ENCODE assay signal across 22 mouse cellular contexts in the genomic region with DNA sequence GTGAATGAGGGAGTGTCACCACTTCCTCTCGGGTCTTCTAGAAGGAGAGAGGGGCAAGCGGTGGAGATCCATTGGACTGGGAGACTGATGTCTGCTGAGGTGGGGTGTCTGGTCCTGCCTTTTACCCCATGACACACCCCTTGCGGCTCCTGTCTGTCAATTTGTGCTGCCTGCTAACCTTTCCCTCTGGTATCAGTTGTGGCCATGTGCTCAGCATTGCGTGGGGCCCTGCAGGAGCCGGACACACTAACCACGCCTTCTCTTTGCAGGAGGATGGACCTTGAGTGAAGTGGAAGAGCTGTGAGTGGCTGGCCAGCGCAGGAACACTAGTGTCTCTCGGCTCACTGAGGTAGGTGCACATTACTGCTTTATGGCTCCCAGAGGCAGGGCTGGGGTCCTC.
DNase-seq lines count a peak whose midpoint lies in the region; ATAC-seq and TF ChIP-seq lines count a peak whose summit lies in the region.
"Had no signal": no experiment of that assay in that cellular context is flagged by ENCODE, and none has a peak within 500 bp of the region (broad histone marks: within the 10 kb centered on the region; RNA-seq: fewer than 3 reads in every experiment).

No protein-coding gene starts in this region.

- H3K4me1 ChIP-seq in heart, embryonic 12.5 days (replicated peaks), result peaks cover 90% of the 10 kb centered on the region
- peaks cover 26% of the 10 kb centered on the region for H3K4me1 ChIP-seq in midbrain, embryonic 13.5 days (replicated peaks)
- H3K4me1 ChIP-seq in midbrain, embryonic 11.5 days (ENCODE audit: control insufficient read depth, insufficient read depth, low read length), result no peaks in the 10 kb centered on the region
- peaks cover 38 to 44% of the 10 kb centered on the region in 2 experiments for H3K4me1 ChIP-seq in liver, embryonic 14.5 days (replicated peaks; ENCODE audit: control insufficient read depth in 2 of 2, insufficient read depth in 2 of 2, low read length in 1 of 2)

- no peak for TF ChIP-seq CTCF in liver, embryonic 14.5 days (IDR thresholded peaks at IDR 0.05; ENCODE audit: low read depth)

- TF ChIP-seq EP300 in liver, embryonic 14.5 days (IDR thresholded peaks at IDR 0.05; ENCODE audit: low read depth), result peak; percentile 47

- H3K9me3 ChIP-seq in heart, embryonic 12.5 days (replicated peaks), result no peaks in the 10 kb centered on the region
- H3K9me3 ChIP-seq in midbrain, embryonic 13.5 days, result no peaks in the 10 kb centered on the region
- H3K9me3 ChIP-seq in midbrain, embryonic 11.5 days (ENCODE audit: control insufficient read depth, low read length), result no peaks in the 10 kb centered on the region
- no peaks in the 10 kb centered on the region for H3K9me3 ChIP-seq in liver, embryonic 14.5 days (ENCODE audit: control insufficient read depth, low read length)
- H3K9me3 ChIP-seq: embryonic facial prominence, embryonic 13.5 days; hindbrain, embryonic 15.5 days; intestine, embryonic 15.5 days; stomach, embryonic 15.5 days had no signal

- 66% methylated on average over 8 of the region's 8 CpGs for WGBS in heart, embryonic 12.5 days
- 94% methylated on average over 8 of the region's 8 CpGs for WGBS in midbrain, embryonic 13.5 days
- 89% methylated on average over 8 of the region's 8 CpGs for WGBS in midbrain, embryonic 11.5 days
- 39% methylated on average over 8 of the region's 8 CpGs for WGBS in liver, embryonic 14.5 days (ENCODE audit: insufficient replicate concordance)

- intact Hi-C loops in heart, postnatal 14 days (cut with DNase I), result no loop called here

- no peak overlapping the region for H3K9ac ChIP-seq in heart, embryonic 12.5 days
- H3K9ac ChIP-seq in midbrain, embryonic 13.5 days (replicated peaks), result no peak overlapping the region
- H3K9ac ChIP-seq in midbrain, embryonic 11.5 days (ENCODE audit: low read length), result no peak overlapping the region
- H3K9ac ChIP-seq in liver, embryonic 14.5 days (replicated peaks), result no peak overlapping the region; the same call in 1 of the 2 replicates
- H3K9ac ChIP-seq: embryonic facial prominence, embryonic 13.5 days; hindbrain, embryonic 15.5 days; intestine, embryonic 15.5 days; stomach, embryonic 15.5 days had no signal

- DNase-seq in heart, postnatal 14 days, result no peak
- DNase-seq in midbrain, embryonic 11.5 days (ENCODE audit: low spot score, missing footprints), result no peak
- no peak for DNase-seq in liver, embryonic 14.5 days (ENCODE audit: low read depth in 3 of 3, low spot score in 3 of 3)
- no peak for DNase-seq in spleen, postnatal 14 days (ENCODE audit: low spot score in 2 of 2)
- DNase-seq in right cerebral cortex, adult 2 months (ENCODE audit: low spot score in 2 of 2), result no peak
- DNase-seq: adrenal gland, adult 2 months; cerebellum, adult 11 months; cerebellum, postnatal 10 days; gastrocnemius, postnatal 10 days; heart, postnatal 36 days; kidney, postnatal 25 days; lung, adult 2 months; right cerebral cortex, postnatal 4 days; thymus, postnatal 4 days had no signal

- H3K4me3 ChIP-seq in heart, embryonic 12.5 days, result no peak overlapping the region
- H3K4me3 ChIP-seq in midbrain, embryonic 13.5 days (replicated peaks), result no peak overlapping the region
- H3K4me3 ChIP-seq in midbrain, embryonic 11.5 days (ENCODE audit: low read depth, low read length), result no peak overlapping the region
- H3K4me3 ChIP-seq in liver, embryonic 14.5 days (ENCODE audit: insufficient read depth in 1 of 2, low read depth in 2 of 2, low read length in 2 of 2), result no peak overlapping the region
- H3K4me3 ChIP-seq: embryonic facial prominence, embryonic 13.5 days; hindbrain, embryonic 15.5 days; intestine, embryonic 15.5 days; layer of hippocampus, adult 2 months; stomach, embryonic 15.5 days had no signal

- H3K4me2 ChIP-seq in heart, embryonic 12.5 days, result no peak overlapping the region
- no peak overlapping the region for H3K4me2 ChIP-seq in midbrain, embryonic 13.5 days (replicated peaks)
- H3K4me2 ChIP-seq in midbrain, embryonic 11.5 days, result no peak overlapping the region
- peak overlapping the region; percentile 25 for H3K4me2 ChIP-seq in liver, embryonic 14.5 days (ENCODE audit: low read depth)
- H3K4me2 ChIP-seq: embryonic facial prominence, embryonic 13.5 days; hindbrain, embryonic 15.5 days; intestine, embryonic 15.5 days; stomach, embryonic 15.5 days had no signal

- H3K27ac ChIP-seq in heart, embryonic 12.5 days (ENCODE audit: poor library complexity, severe bottlenecking), result no peak overlapping the region
- H3K27ac ChIP-seq in midbrain, embryonic 13.5 days, result peak overlapping the region; percentile 3; the same call in 1 of the 2 replicates
- H3K27ac ChIP-seq in midbrain, embryonic 11.5 days (ENCODE audit: low read depth, low read length), result no peak overlapping the region
- H3K27ac ChIP-seq in liver, embryonic 14.5 days, result no peak overlapping the region; the same call in 1 of the 2 replicates
- H3K27ac ChIP-seq: embryonic facial prominence, embryonic 13.5 days; hindbrain, embryonic 15.5 days; intestine, embryonic 15.5 days; layer of hippocampus, adult 2 months; stomach, embryonic 15.5 days had no signal

- peaks cover 45% of the 10 kb centered on the region for H3K36me3 ChIP-seq in heart, embryonic 12.5 days
- peaks cover 66% of the 10 kb centered on the region for H3K36me3 ChIP-seq in midbrain, embryonic 13.5 days
- H3K36me3 ChIP-seq in midbrain, embryonic 11.5 days (ENCODE audit: control insufficient read depth, insufficient read depth, low read length), result peaks cover 12% of the 10 kb centered on the region
- H3K36me3 ChIP-seq in liver, embryonic 14.5 days (replicated peaks; ENCODE audit: control insufficient read depth, insufficient read depth, low read depth), result no peaks in the 10 kb centered on the region

- H3K27me3 ChIP-seq in heart, embryonic 12.5 days (replicated peaks), result no peaks in the 10 kb centered on the region
- no peaks in the 10 kb centered on the region for H3K27me3 ChIP-seq in midbrain, embryonic 13.5 days
- H3K27me3 ChIP-seq in midbrain, embryonic 11.5 days (ENCODE audit: control insufficient read depth, insufficient read depth, low read length), result no peaks in the 10 kb centered on the region
- H3K27me3 ChIP-seq in liver, embryonic 14.5 days (ENCODE audit: control insufficient read depth, insufficient read depth, low read length), result no peaks in the 10 kb centered on the region
- H3K27me3 ChIP-seq: embryonic facial prominence, embryonic 13.5 days; hindbrain, embryonic 15.5 days; intestine, embryonic 15.5 days; stomach, embryonic 15.5 days had no signal

- peak; percentile 54; the same call in 1 of the 2 replicates for ATAC-seq in heart, embryonic 12.5 days (ENCODE audit: insufficient number of reproducible peaks, low FRiP score)
- no peak for ATAC-seq in midbrain, embryonic 13.5 days
- ATAC-seq in midbrain, embryonic 11.5 days (ENCODE audit: low FRiP score), result no peak
- ATAC-seq in liver, embryonic 14.5 days (ENCODE audit: insufficient read depth), result peak; percentile 69
- ATAC-seq: forebrain, embryonic 16.5 days; intestine, embryonic 15.5 days had no signal

Comparison
In these comparisons a context has a peak if more than half of its experiments do, and no peak if none do; other contexts are left out.
1. ATAC-seq: peak in heart, embryonic 12.5 days (single experiment) and liver, embryonic 14.5 days (single experiment); none in midbrain, embryonic 13.5 days (single experiment) and midbrain, embryonic 11.5 days (single experiment).